Mouse (Mus musculus) cerebellum, adult 2 months (tissue): ENCODE data around the gene Hsd17b2.

Experiments used
- CTCF ChIP-seq: fragments of 200-500 bp; IDR thresholded peaks from 2 replicates; pipeline ENCODE4 v1.5.1; 2011; ENCODE audit warnings: low read depth, mild to moderate bottlenecking, control low read depth, low read length, moderate library complexity, borderline replicate concordance; ENCODE audit not compliant: insufficient read depth
- POLR2A ChIP-seq: fragments of 200-500 bp; IDR thresholded peaks from 2 replicates; pipeline ENCODE4 v1.6.1; 2011; ENCODE audit warnings: low read length, control low read depth, borderline replicate concordance; ENCODE audit not compliant: insufficient read depth

- TF ChIP-seq CTCF (no peak), POLR2A (no peak)
Observed at GRCm38 (mm10) chr8:117684504-117684903, 17.2 kb upstream of the Hsd17b2 start.
